Mouse (Mus musculus): Measurements from ENCODE around the gene Bank1. TPM values are rescaled to one million over a fixed set of nuclear protein-coding genes. Genes with fewer than 3 reads are reported as not detected.

Gene Bank1
- polyA plus RNA-seq, 1 experiment = 1.4 TPM

DNA sequence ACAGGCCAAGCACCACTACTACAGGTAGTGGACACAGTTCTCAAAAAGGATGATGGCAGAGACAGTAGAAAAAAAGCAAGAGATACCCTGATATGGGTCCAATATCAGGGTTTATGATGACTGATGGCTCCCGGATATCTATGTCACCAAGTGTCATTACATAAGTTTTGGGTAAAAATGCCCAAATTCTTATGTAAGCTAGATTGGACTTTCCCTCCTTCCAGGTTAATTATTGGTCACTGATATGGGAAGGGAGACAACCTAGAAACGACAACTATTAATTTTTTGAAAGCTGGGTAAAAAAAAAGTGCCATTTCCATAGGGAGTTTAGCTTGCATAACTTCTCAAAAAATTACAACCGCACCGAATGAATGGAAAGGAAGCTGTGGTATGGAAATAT, 277.8 kb downstream of the Bank1 start:
- Histone ChIP-seq H3K36me3 (ENCODE audit: control insufficient read depth, insufficient read depth, low read length) (no peaks in the 10 kb centered on the region), H3K27me3 (ENCODE audit: control insufficient read depth, insufficient read depth, low read length) (no peaks in the 10 kb centered on the region), H3K27ac (ENCODE audit: control insufficient read depth, insufficient read depth, low read length) (no peak overlapping the region), H3K4me3 (ENCODE audit: control insufficient read depth, insufficient read depth, low read length) (no peak overlapping the region), H3K4me1 (replicated peaks; ENCODE audit: control insufficient read depth, insufficient read depth, low read length) (no peaks in the 10 kb centered on the region)
- no peak for TF ChIP-seq POLR2A (IDR thresholded peaks at IDR 0.05; ENCODE audit: control insufficient read depth, extremely low read depth, insufficient read depth, low read length, poor library complexity)
- TF ChIP-seq CTCF (IDR thresholded peaks at IDR 0.05; ENCODE audit: borderline replicate concordance, control insufficient read depth, extremely low read depth, insufficient read depth, low read length, poor library complexity) = no peak
- DNase-seq = no peak
- 35% methylated on average over 4 of the region's 4 CpGs for WGBS

DNA sequence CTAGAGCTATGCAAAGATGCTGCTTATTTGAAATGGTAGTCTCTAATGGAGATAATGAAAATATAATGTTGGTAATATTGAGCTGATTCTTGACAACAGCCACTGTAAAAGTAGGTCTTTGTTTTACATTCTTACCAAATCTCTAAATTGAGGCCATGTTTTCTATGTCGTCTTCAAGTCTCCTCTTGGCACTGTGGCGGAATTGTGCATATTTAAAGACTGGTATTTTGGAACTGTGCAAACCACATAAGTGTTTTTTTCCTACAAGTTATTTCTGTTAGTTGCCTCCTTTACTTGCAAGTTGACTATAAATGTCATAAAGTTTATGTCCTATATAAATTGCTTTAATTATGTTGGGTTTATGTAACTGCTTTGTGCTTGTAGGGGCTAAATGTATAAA, 280.5 kb downstream of the Bank1 start:
- H3K4me3 ChIP-seq (ENCODE audit: control insufficient read depth, insufficient read depth, low read length) = no peak overlapping the region
- H3K36me3 ChIP-seq (ENCODE audit: control insufficient read depth, insufficient read depth, low read length) = no peaks in the 10 kb centered on the region
- no peak for DNase-seq

DNA sequence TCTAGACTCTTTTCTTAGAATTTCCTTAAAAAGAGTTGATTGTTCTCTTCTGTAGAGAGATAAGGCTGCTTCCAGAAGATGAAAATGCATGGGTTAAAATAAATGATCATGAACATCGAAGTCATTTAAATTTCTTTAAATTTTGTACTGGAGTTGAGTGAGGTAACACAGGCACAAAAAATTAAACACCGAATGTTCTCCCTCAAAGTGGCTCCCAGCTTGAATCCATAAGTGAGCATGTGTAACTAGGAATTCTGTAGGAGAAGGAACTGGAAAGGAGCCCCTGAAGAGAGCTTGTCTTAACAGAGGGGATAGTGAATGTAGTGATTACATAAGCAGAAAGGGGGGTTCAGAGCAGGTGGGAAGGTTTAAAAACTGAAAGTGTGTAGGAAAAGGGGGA, 285.8 kb downstream of the Bank1 start:
- no peak overlapping the region for H3K27ac ChIP-seq (ENCODE audit: control insufficient read depth, insufficient read depth, low read length)
- no peak for DNase-seq
- H3K36me3 ChIP-seq (ENCODE audit: control insufficient read depth, insufficient read depth, low read length) = no peaks in the 10 kb centered on the region
- H3K27me3 ChIP-seq (ENCODE audit: control insufficient read depth, insufficient read depth, low read length) = no peaks in the 10 kb centered on the region
- whole genome bisulfite sequencing = 95% methylated on average over 2 of the region's 2 CpGs
- TF ChIP-seq CTCF (IDR thresholded peaks at IDR 0.05; ENCODE audit: borderline replicate concordance, control insufficient read depth, extremely low read depth, insufficient read depth, low read length, poor library complexity) (no peak), POLR2A (IDR thresholded peaks at IDR 0.05; ENCODE audit: control insufficient read depth, extremely low read depth, insufficient read depth, low read length, poor library complexity) (no peak)
- no peak overlapping the region for H3K4me3 ChIP-seq (ENCODE audit: control insufficient read depth, insufficient read depth, low read length)
- H3K4me1 ChIP-seq (replicated peaks; ENCODE audit: control insufficient read depth, insufficient read depth, low read length) = no peaks in the 10 kb centered on the region

More for the DNA sequence above, 280.5 kb downstream of the Bank1 start:
- no peak for TF ChIP-seq CTCF (IDR thresholded peaks at IDR 0.05; ENCODE audit: borderline replicate concordance, control insufficient read depth, extremely low read depth, insufficient read depth, low read length, poor library complexity)
- no peak for TF ChIP-seq POLR2A (IDR thresholded peaks at IDR 0.05; ENCODE audit: control insufficient read depth, extremely low read depth, insufficient read depth, low read length, poor library complexity)
- Histone ChIP-seq H3K27ac (ENCODE audit: control insufficient read depth, insufficient read depth, low read length) (no peak overlapping the region), H3K27me3 (ENCODE audit: control insufficient read depth, insufficient read depth, low read length) (no peaks in the 10 kb centered on the region), H3K4me1 (replicated peaks; ENCODE audit: control insufficient read depth, insufficient read depth, low read length) (no peaks in the 10 kb centered on the region)
- WGBS = 96% methylated on average over 2 of the region's 2 CpGs

DNA sequence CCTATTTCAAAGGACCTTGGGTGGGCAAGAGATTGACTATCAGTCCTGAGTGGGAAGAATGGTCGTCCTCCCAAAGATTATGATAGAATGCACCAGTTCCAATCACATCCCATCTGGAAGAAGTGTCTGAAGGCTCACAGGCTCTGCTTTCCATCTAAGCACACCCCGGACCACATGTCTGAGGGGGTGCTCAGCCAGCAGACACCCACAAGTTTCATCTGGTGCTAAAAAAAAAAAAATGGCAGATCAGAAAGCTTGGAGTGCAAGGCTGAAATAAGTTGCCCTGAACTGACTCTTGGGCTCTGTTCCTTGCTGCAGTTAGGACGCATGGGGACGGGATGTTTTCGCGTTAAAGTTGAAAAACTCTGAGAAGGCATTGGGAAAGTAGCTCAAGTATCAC, 286.4 kb downstream of the Bank1 start:
- no peaks in the 10 kb centered on the region for H3K4me1 ChIP-seq (replicated peaks; ENCODE audit: control insufficient read depth, insufficient read depth, low read length)
- no peak overlapping the region for H3K4me3 ChIP-seq (ENCODE audit: control insufficient read depth, insufficient read depth, low read length)
- H3K36me3 ChIP-seq (ENCODE audit: control insufficient read depth, insufficient read depth, low read length) = no peaks in the 10 kb centered on the region
- TF ChIP-seq POLR2A (IDR thresholded peaks at IDR 0.05; ENCODE audit: control insufficient read depth, extremely low read depth, insufficient read depth, low read length, poor library complexity) = no peak
- TF ChIP-seq CTCF (IDR thresholded peaks at IDR 0.05; ENCODE audit: borderline replicate concordance, control insufficient read depth, extremely low read depth, insufficient read depth, low read length, poor library complexity) = no peak
- 96% methylated on average over 6 of the region's 6 CpGs for WGBS
- no peak overlapping the region for H3K27ac ChIP-seq (ENCODE audit: control insufficient read depth, insufficient read depth, low read length)
- H3K27me3 ChIP-seq (ENCODE audit: control insufficient read depth, insufficient read depth, low read length) = no peaks in the 10 kb centered on the region
- no peak for DNase-seq

DNA sequence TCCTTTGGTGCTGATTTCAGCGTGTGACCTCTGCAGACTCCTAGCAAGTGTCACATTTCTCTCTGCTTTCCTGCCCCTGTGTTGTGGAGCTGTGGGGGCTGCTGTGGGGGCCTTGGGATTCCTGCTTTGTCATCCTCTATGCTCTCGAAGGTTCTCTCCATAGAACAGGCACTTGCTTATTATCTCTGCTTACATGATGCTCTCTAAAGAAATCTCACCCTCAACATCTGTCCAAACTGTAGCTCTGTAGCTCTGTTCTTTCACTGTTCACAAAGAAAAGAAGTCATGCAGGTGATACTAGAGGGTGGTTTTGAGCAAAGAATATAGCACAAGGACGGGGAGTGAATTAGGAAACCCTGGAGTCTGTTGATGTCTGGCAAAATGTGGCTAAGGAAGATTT, 288.6 kb downstream of the Bank1 start:
- no peaks in the 10 kb centered on the region for H3K4me1 ChIP-seq (replicated peaks; ENCODE audit: control insufficient read depth, insufficient read depth, low read length)
- DNase-seq = no peak
- H3K27ac ChIP-seq (ENCODE audit: control insufficient read depth, insufficient read depth, low read length) = no peak overlapping the region
- H3K36me3 ChIP-seq (ENCODE audit: control insufficient read depth, insufficient read depth, low read length) = no peaks in the 10 kb centered on the region
- WGBS = 70% methylated on average over 3 of the region's 3 CpGs
- no peaks in the 10 kb centered on the region for H3K27me3 ChIP-seq (ENCODE audit: control insufficient read depth, insufficient read depth, low read length)
- no peak for TF ChIP-seq POLR2A (IDR thresholded peaks at IDR 0.05; ENCODE audit: control insufficient read depth, extremely low read depth, insufficient read depth, low read length, poor library complexity)
- TF ChIP-seq CTCF (IDR thresholded peaks at IDR 0.05; ENCODE audit: borderline replicate concordance, control insufficient read depth, extremely low read depth, insufficient read depth, low read length, poor library complexity) = no peak
- H3K4me3 ChIP-seq (ENCODE audit: control insufficient read depth, insufficient read depth, low read length) = no peak overlapping the region

DNA sequence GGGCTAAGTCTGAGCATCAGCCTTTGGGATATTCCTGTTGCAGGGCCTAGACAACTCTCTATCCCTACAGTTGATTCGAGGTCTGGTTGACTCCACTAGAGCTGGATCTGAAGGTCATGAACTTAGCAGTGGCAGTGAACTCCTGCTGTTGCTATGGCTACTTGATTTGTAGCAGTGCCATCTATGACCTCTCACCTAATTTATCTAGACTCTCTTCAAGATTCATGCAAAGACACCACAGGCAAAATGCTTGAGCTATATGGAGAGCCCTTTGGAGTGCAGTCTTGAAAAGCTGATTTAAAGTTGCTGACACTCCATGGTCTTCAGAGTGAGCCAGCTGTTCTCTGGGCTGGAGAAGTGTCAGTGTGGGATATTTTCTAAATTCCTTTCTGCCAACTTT, 290.1 kb downstream of the Bank1 start:
- no peak overlapping the region for H3K27ac ChIP-seq (ENCODE audit: control insufficient read depth, insufficient read depth, low read length)
- no peaks in the 10 kb centered on the region for H3K36me3 ChIP-seq (ENCODE audit: control insufficient read depth, insufficient read depth, low read length)
- H3K27me3 ChIP-seq (ENCODE audit: control insufficient read depth, insufficient read depth, low read length) = no peaks in the 10 kb centered on the region
- no peak for DNase-seq
- H3K4me3 ChIP-seq (ENCODE audit: control insufficient read depth, insufficient read depth, low read length) = no peak overlapping the region
- 91% methylated on average over 1 of the region's 1 CpGs for WGBS
- TF ChIP-seq POLR2A (IDR thresholded peaks at IDR 0.05; ENCODE audit: control insufficient read depth, extremely low read depth, insufficient read depth, low read length, poor library complexity) (no peak), CTCF (IDR thresholded peaks at IDR 0.05; ENCODE audit: borderline replicate concordance, control insufficient read depth, extremely low read depth, insufficient read depth, low read length, poor library complexity) (no peak)
- H3K4me1 ChIP-seq (replicated peaks; ENCODE audit: control insufficient read depth, insufficient read depth, low read length) = no peaks in the 10 kb centered on the region

DNA sequence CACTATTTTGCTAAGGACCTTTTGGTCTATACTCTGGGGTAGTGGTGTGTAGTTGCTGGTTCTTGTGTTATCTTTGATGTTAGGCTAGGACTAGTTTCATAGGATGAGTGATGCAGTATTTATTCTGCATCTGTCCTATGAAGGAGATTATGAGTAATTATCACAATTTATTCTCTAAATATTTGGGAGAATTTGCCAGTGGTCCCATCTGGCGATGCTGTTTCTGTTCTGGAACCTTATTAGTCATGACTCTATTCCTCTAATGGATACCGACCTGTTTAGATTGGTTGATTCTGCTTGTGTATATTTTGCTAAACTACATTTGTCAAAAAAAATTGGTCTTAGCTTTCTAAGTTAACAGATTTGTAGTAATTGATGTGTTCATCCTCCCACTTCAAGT, 301.0 kb downstream of the Bank1 start:
- Histone ChIP-seq H3K4me1 (replicated peaks; ENCODE audit: control insufficient read depth, insufficient read depth, low read length) (no peaks in the 10 kb centered on the region), H3K27me3 (ENCODE audit: control insufficient read depth, insufficient read depth, low read length) (no peaks in the 10 kb centered on the region), H3K36me3 (ENCODE audit: control insufficient read depth, insufficient read depth, low read length) (no peaks in the 10 kb centered on the region), H3K27ac (ENCODE audit: control insufficient read depth, insufficient read depth, low read length) (no peak overlapping the region), H3K4me3 (ENCODE audit: control insufficient read depth, insufficient read depth, low read length) (no peak overlapping the region)
- WGBS = 100% methylated on average over 2 of the region's 2 CpGs
- no peak for TF ChIP-seq CTCF (IDR thresholded peaks at IDR 0.05; ENCODE audit: borderline replicate concordance, control insufficient read depth, extremely low read depth, insufficient read depth, low read length, poor library complexity)
- DNase-seq = no peak
